Mouse (Mus musculus) gastrocnemius, postnatal 10 days (tissue): ENCODE data around the gene Vrtn. TPM values are rescaled to one million over a fixed set of nuclear protein-coding genes. Genes with fewer than 3 reads are reported as not detected.
A peak's percentile ranks its signal among the peaks of the same experiment; 100 is the strongest.

ENCODE experiments used
- DNase-seq: peaks from one replicate; pipeline ENCODE4 v3.0.0; 2021; ENCODE audit warnings: mixed read lengths
- total RNA-seq, 2 experiments: library from RNA; stranded (reverse); gene quantifications; 2 replicates each; pipeline ENCODE4 v1.2.3; 2021

The Vrtn gene
- total RNA-seq, 2 experiments from 2014 or later, result not detected

GRCm38 (mm10) chr12:84689051-84689450 lies 48.2 kb downstream of the Vrtn start:
- DNase-seq, result no peak

DNA sequence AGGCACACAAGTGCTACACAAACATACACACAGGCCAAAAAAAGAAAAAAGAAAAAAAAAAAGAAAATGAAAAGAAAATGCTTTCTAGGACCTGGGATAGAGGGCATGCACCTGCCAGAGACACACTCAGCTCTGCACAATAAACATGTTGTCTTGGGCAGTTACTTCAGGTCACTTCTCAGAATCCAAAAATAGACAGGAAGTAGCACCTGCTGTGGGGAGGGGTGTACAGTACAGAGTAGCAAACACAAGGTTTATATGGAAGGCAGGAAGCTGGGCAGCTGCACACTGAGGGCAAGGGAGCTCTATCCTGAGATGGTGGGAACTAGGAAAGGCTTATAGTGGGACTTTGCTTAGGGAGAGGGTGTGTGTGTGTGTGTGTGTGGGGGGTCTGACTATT lies 50.5 kb downstream of the Vrtn start:
- DNase-seq, result no peak

DNA sequence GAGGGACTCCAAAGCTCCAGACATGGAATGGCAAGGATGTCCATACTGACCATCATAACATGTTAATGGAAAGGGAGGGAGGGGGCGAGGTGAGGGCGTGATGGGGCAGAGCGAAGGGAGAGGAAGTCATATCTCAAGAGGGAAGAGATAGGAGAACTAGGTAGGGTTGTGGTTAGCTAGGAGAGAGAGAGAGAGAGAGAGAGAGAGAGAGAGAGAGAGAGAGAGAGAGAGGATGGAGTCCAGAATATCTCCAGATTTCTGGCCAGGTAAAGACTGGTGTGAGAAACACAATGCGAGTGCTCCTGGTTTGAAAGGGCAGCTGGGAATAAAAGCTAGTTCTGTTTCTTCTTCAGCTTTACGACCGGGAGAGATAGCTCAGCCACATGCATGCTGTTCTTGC lies 51.3 kb downstream of the Vrtn start:
- no peak for DNase-seq

- DNase-seq, result peak; percentile 87
Observed at GRCm38 (mm10) chr12:84698319-84699081, 57.7 kb downstream of the Vrtn start, which contains the start of gene Syndig1l. Gene Syndig1l, minus strand, starts transcription at chr12:84698831.

Other genes with a start within 250 kb of the Vrtn start
- gene Entpd5, start 232.0 kb upstream of the Vrtn start, total RNA-seq, result 1 to 10 TPM; 8.0 to 9.7 TPM
- gene Bbof1, start 231.9 kb upstream of the Vrtn start, total RNA-seq, result 1 to 10 TPM in 1 of 2 experiments, under 1 TPM in 1; 0.85 to 1.0 TPM
- 1 to 10 TPM; 5.9 to 6.8 TPM for gene Rnf113a2, start 223.8 kb upstream of the Vrtn start, total RNA-seq
- gene Aldh6a1, start 190.0 kb upstream of the Vrtn start, total RNA-seq, result 10 to 100 TPM; 32.1 to 34.1 TPM
- gene Lin52, start 189.6 kb upstream of the Vrtn start, total RNA-seq, result 1 to 10 TPM; 4.9 to 5.6 TPM
- gene Vsx2, start 71.3 kb upstream of the Vrtn start, total RNA-seq, result under 1 TPM in 1 of 2 experiments, not detected in 1; 0.07 TPM
- gene Abcd4, start 23.6 kb upstream of the Vrtn start, total RNA-seq, result 1 to 10 TPM; 4.4 to 5.2 TPM
- not detected for gene Syndig1l, start 57.8 kb downstream of the Vrtn start, total RNA-seq
- 10 to 100 TPM; 23.5 to 32.7 TPM for gene Npc2, start 132.1 kb downstream of the Vrtn start, total RNA-seq
- 10 to 100 TPM; 48.4 to 50.9 TPM for gene Isca2, start 132.2 kb downstream of the Vrtn start, total RNA-seq
- gene Ltbp2, start 235.5 kb downstream of the Vrtn start, total RNA-seq, result 1 to 10 TPM; 1.9 to 2.5 TPM